Comparison of ENCODE assay signal across 21 mouse cellular contexts in genomic region chr2:163431289-163431688, GRCm38 (mm10). TPM values are rescaled to one million over a fixed set of nuclear protein-coding genes. Genes with fewer than 3 reads are reported as not detected.
"Had no signal": no experiment of that assay in that cellular context is flagged by ENCODE, and none has a peak within 500 bp of the region (broad histone marks: within the 10 kb centered on the region; RNA-seq: fewer than 3 reads in every experiment).

No protein-coding gene starts in this region.

- H3K4me1 ChIP-seq: limb, embryonic 12.5 days; limb, embryonic 15.5 days; lung, embryonic 15.5 days; midbrain, embryonic 12.5 days; midbrain, embryonic 15.5 days; neural tube, embryonic 12.5 days; neural tube, embryonic 15.5 days had no signal

- ATAC-seq: liver, postnatal 0 days; midbrain, embryonic 15.5 days had no signal

- H3K27ac ChIP-seq: limb, embryonic 12.5 days; limb, embryonic 15.5 days; liver, embryonic 14.5 days; lung, embryonic 15.5 days; macrophage; midbrain, embryonic 12.5 days; midbrain, embryonic 15.5 days; neural tube, embryonic 12.5 days; neural tube, embryonic 15.5 days; stomach, postnatal 0 days had no signal

- H3K9me3 ChIP-seq: limb, embryonic 12.5 days; limb, embryonic 15.5 days; lung, embryonic 15.5 days; midbrain, embryonic 12.5 days; midbrain, embryonic 15.5 days; neural tube, embryonic 12.5 days; neural tube, embryonic 15.5 days had no signal

- H3K36me3 ChIP-seq: limb, embryonic 12.5 days; limb, embryonic 15.5 days; lung, embryonic 15.5 days; midbrain, embryonic 12.5 days; midbrain, embryonic 15.5 days; neural tube, embryonic 12.5 days; neural tube, embryonic 15.5 days had no signal

- H3K27me3 ChIP-seq: limb, embryonic 12.5 days; limb, embryonic 15.5 days; lung, embryonic 15.5 days; midbrain, embryonic 12.5 days; midbrain, embryonic 15.5 days; neural tube, embryonic 12.5 days; neural tube, embryonic 15.5 days had no signal

- H3K4me2 ChIP-seq: limb, embryonic 12.5 days; limb, embryonic 15.5 days; liver, embryonic 11.5 days; lung, embryonic 15.5 days; midbrain, embryonic 12.5 days; midbrain, embryonic 15.5 days; neural tube, embryonic 12.5 days; neural tube, embryonic 15.5 days had no signal

- H3K4me3 ChIP-seq: limb, embryonic 12.5 days; limb, embryonic 15.5 days; lung, embryonic 15.5 days; midbrain, embryonic 12.5 days; midbrain, embryonic 15.5 days; neural tube, embryonic 12.5 days; neural tube, embryonic 15.5 days had no signal

- DNase-seq: kidney, adult 9 months; kidney, postnatal 4 days; left cerebral cortex, postnatal 4 days; liver, postnatal 0 days; right cerebral cortex, adult 18-20 months; right cerebral cortex, postnatal 14 days; right cerebral cortex, postnatal 4 days; thymus, adult 2 months; thymus, postnatal 14 days; thymus, postnatal 4 days had no signal

- H3K9ac ChIP-seq: limb, embryonic 12.5 days; limb, embryonic 15.5 days; liver, embryonic 14.5 days; liver, postnatal 0 days; lung, embryonic 15.5 days; midbrain, embryonic 12.5 days; midbrain, embryonic 15.5 days; neural tube, embryonic 12.5 days; neural tube, embryonic 15.5 days had no signal

RNA-seq across cellular contexts. Expression of gene Gdap1l1, which starts 7.0 kb away (rescaled TPM):
- polyA plus RNA-seq: liver, postnatal 0 days had no signal

RNA-seq across cellular contexts. Expression of gene Jph2, which starts 33.5 kb away (rescaled TPM):
- polyA plus RNA-seq: macrophage had no signal
